Mouse (Mus musculus): Measurements from ENCODE around the gene Gemin2.
"Not testable (repeated sequence)": the region's sequence is repeated elsewhere in the genome, so short reads cannot be mapped to it uniquely, and the experiment has no call there.

Gene Gemin2

DNA sequence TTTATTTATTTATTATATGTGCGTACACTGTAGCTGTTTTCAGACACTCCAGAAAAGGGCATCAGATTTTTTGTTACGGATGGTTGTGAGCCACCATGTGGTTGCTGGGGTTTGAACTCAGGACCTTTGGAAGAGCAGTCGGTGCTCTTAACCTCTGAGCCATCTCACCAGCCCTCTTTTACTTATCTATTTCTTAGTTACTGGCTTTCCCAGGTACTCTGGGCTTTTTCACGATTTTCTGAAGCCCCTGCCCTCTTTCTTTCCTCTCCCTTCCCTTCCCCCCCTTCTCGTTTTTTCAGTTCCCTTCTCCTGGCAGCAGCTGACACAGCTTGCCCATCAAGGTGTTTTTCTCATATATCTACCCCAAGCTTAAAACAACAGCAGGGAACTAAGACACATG is 45.0 kb downstream of the Gemin2 start:
- not testable (repeated sequence) for DNase-seq (ENCODE audit: low spot score)

DNA sequence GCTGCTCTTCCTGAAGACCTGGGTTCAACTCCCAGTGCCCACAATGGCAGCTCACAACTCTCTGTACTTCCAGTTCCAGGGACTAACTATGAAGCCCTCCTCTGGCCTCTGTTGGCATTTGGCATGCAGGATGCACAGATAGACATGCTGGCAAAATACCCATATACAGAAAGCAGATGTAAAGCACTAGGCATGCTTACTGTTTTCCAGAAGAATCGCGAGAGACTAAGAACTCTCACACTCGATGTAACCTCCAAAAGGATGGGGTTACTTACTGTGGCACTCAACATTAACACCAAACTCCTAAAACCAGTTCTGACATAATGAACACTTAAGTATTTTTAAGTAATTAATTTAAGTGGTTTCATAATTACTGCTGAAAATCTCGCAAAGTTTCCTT is 47.1 kb downstream of the Gemin2 start:
- DNase-seq (ENCODE audit: low spot score): peak; percentile 25

DNA sequence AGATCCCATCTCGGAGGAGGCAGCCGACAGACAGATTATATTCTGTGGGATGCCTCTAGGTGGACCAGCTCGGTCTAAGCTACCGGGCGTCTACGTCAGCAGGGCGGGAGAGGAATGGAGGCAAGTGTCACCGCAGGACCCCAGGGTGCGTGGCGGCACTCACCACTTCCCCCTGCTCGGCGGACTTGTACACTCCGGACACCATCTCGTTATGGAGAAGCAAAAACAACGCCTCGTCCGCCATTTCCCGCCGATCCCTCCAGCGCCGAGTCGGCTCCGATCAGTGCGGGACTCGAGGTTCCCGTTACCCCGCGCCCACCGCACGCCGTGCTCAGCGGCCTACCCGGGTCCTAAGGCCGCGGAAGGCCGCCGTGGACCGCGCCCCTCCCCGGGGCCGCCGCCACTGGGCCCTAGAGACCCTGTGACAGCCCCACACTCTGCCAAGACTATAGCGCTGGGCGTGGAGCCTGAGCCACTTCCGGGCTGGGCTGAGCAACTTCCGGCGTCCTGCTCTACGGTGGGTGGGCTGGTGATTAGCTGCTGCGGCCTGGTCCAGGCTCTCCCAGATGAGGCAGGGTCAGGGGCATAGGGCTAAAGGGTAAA is 47.9 kb downstream of the Gemin2 start, which contains the start of gene Trappc6b:
TSS of gene Trappc6b (minus strand) at position 480 of the 603 bp plus-strand sequence.
- peak; percentile 86 for DNase-seq (ENCODE audit: low spot score)

DNA sequence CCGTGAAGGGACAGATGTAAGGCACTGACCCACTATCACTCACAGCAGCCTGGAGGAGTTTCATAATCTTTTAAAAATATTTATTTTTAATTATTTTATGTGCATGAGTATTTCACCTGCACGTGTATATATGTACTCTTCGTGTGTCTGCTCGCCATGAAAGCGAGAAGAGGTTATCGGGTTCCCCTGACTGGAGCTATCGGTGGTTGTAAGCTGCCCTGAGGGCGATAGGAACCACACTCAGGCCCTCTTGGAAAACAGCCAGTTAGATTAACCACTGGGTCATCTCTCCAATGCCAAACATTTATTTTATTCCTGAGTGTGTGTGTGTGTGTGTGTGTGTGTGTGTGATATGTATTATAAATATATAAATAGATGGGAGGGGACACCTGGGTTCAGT is 51.6 kb downstream of the Gemin2 start:
- DNase-seq (ENCODE audit: low spot score): no peak

DNA sequence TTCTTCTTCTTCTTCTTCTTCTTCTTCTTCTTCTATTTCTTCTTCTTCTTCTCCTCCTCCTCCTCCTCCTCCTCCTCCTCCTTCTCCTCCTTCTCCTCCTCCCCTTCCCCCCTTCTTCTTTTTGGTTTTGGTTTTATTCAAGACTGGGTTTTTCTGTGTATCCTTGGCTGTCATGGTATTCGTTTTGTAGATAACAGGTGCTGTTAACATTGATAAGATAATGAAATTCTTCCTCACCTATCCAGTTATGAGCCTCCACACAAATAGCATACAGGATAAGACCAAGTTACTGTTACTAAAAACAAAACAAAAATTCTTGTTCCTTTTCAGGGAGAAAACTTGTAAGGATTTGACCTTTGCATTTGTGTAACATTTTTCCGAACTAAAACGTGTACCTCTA is 52.6 kb downstream of the Gemin2 start:
- DNase-seq (ENCODE audit: low spot score): no peak

DNA sequence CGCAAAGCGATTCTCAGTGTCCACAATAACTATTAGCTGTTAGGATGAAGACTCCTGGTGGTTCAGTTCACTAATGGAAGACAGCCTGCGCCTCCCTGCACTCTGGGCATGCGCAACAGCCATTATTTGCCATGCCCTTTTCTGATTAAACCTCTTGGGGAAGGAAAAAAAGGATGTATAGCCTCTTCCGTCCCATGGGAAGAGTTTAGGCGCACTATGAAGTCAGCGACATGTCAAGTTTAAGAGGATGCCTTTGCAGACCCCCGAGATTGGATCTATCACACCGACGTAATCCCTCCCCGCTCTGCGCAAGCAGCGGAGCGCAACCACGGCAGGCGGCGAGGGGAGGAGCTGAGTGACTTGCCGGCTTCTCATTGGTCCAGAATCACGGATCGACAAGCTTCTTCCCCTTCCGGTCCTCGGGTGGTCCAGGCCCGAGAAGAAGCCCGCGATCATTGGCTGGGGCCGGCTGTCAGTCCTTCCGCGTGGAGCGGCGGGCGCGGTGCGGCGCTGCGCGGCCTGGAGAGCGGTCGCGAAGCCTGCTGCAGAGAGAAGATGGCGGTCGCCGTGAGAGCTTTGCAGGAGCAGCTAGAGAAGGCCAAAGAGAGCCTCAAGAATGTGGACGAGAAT is 53.4 kb downstream of the Gemin2 start, which contains the start of gene Pnn:
TSS of gene Pnn (plus strand) at position 437 of the 630 bp plus-strand sequence.
- DNase-seq (ENCODE audit: low spot score): peak; percentile 98

DNA sequence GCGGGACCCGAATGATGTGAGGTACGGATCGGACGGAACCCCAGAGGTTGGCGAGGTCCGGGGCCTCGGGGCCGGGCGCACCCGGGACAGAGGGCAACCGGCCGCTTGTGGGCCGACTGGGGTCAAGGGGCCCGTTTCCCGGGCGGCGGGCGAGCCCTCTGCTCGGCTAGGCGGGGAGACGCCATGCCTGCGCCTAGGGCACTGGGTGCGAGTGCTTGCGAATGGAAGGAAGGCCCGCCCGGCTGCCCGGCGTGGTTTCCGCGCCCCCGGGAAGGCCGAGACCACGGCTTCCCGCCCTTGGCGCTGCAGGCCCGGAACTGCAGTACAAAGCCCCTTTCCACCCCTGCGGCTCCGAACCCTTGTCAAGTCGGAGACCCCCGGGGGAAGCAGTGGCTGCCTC is 53.9 kb downstream of the Gemin2 start:
- no peak for DNase-seq (ENCODE audit: low spot score)

DNA sequence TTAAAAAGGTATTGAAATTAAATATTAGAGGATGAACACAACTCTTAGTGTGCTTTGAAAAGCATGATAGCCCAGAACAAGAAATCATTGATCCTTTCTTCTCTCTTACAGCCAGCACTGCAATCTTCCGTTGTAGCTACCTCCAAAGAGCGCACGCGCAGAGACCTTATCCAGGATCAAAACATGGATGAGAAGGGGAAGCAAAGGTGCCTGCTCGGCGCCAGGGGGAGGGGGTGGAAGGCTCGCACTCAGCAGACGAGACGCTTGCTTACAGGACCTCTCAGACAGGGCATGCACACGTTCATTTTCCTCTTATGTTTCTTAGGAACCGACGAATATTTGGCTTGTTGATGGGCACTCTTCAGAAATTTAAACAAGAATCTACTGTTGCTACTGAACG is 55.6 kb downstream of the Gemin2 start:
- no peak for DNase-seq (ENCODE audit: low spot score)

DNA sequence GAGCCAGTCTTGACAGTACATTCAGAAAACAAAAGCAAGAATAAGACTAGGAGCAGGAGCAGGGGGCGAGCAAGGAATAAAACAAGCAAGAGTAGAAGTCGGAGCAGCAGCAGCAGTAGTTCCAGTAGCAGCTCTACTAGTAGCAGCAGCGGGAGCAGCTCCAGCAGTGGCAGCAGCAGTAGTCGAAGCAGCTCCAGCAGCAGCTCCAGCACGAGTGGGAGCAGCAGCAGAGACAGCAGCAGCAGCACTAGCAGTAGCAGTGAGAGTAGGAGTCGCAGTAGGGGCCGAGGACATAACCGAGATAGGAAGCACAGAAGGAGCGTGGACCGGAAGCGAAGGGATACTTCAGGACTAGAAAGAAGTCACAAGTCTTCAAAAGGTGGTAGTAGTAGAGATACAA is 59.1 kb downstream of the Gemin2 start:
- DNase-seq (ENCODE audit: low spot score): no peak

DNA sequence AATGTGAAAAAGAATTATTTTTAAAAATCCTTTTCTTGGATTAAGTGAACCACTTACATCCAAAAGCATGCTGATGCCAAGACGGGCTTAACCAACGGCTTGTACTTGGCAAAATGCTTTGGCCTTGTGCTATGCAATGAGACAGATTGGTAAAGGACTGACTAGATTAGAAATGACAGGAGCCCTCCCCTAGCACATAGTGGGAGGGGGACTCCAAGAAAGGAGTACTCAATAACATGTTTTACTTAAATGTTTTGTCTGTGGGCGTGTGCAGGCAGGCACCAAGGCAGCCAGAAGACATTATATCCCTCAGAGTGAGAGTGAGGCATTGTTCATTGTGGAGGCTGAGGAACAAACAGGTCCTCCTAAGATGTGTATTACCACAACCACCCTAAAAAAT is 60.9 kb downstream of the Gemin2 start:
- DNase-seq (ENCODE audit: low spot score): no peak

DNA sequence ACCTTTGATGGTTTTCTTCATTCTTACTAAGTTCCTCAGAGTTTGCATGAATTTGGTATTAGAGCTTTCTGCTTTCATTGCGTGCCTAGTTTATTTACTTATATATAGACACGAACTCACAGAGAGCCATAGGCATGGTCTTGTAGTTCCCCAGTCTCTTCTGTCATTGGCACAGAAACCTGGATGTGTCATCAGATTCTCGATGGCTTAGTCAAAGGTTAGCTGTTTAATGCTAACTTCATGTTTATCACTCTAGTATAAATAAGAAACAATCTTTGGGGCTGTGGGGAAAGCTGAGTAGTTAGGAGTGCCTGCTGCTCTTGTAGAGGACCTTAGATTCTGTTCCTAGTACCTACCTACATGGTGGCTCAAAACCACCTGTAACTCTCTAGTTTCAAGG is 63.8 kb downstream of the Gemin2 start:
- DNase-seq (ENCODE audit: low spot score): no peak

DNA sequence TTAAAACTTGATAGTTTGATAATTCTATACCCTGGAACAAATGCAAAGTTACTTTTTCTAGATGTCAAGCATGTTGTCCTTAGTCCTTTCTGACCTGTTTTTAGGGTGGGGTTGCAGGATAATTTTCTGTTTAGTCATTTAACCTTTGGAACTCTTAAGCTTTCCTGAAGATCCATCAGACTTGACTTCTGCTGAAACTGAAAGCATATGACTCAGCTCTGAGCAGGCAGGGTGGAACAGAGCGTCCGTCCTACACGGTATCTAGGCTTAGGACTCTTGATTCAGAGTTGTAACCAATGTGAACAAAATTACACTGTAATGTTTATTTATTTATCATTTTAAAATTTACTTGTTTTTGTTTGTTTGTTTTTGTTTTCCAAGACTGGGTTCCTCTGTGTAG is 64.7 kb downstream of the Gemin2 start:
- no peak for DNase-seq (ENCODE audit: low spot score)
